In genomic region chr4:85837532-85837965, GRCm38 (mm10) we compare ENCODE assay signal across 9 mouse cellular contexts.
DNase-seq lines count a peak whose midpoint lies in the region; ATAC-seq and TF ChIP-seq lines count a peak whose summit lies in the region.
"Had no signal": no experiment of that assay in that cellular context is flagged by ENCODE, and none has a peak within 500 bp of the region (broad histone marks: within the 10 kb centered on the region; RNA-seq: fewer than 3 reads in every experiment).

No protein-coding gene starts in this region.

- DNase-seq in hindbrain, embryonic 11.5 days (ENCODE audit: low spot score), result no peak
- peak; percentile 88 for DNase-seq in brain, embryonic 14.5 days (ENCODE audit: low read depth)
- no peak for DNase-seq in embryonic facial prominence, embryonic 10.5 days (ENCODE audit: low spot score)
- DNase-seq in limb, embryonic 14.5 days (ENCODE audit: low spot score), result peak; percentile 88
- DNase-seq in embryo, embryonic 11 days, result no peak
- DNase-seq in layer of hippocampus, adult 18-20 months (ENCODE audit: low spot score in 2 of 2), result no peak
- DNase-seq in gastrocnemius, adult 8-10 months (ENCODE audit: low spot score in 2 of 2), result no peak
- DNase-seq: adrenal gland, postnatal 25 days had no signal

- no peaks in the 10 kb centered on the region for H3K27me3 ChIP-seq in hindbrain, embryonic 12.5 days
- H3K27me3 ChIP-seq in hindbrain, embryonic 11.5 days (ENCODE audit: control insufficient read depth, insufficient read depth, low read length), result no peaks in the 10 kb centered on the region
- no peaks in the 10 kb centered on the region for H3K27me3 ChIP-seq in embryonic facial prominence, embryonic 10.5 days (replicated peaks; ENCODE audit: low read depth, poor library complexity, severe bottlenecking)
- H3K27me3 ChIP-seq in limb, embryonic 14.5 days (ENCODE audit: control insufficient read depth, insufficient read depth, low read length), result no peaks in the 10 kb centered on the region

- TF ChIP-seq POLR2A in brain, embryonic 14.5 days (IDR thresholded peaks at IDR 0.05; ENCODE audit: borderline replicate concordance, extremely low read depth, insufficient read depth, insufficient read length, poor library complexity, severe bottlenecking), result no peak
- TF ChIP-seq POLR2A in limb, embryonic 14.5 days (IDR thresholded peaks at IDR 0.05; ENCODE audit: borderline replicate concordance, extremely low read depth, insufficient read depth, insufficient read length), result no peak

- ATAC-seq in hindbrain, embryonic 12.5 days (ENCODE audit: low FRiP score), result no peak
- no peak for ATAC-seq in hindbrain, embryonic 11.5 days (ENCODE audit: low FRiP score)
- peak; percentile 80 for ATAC-seq in limb, embryonic 14.5 days (ENCODE audit: low FRiP score, low read depth)

- no peak overlapping the region for H3K4me2 ChIP-seq in hindbrain, embryonic 12.5 days (replicated peaks)
- no peak overlapping the region for H3K4me2 ChIP-seq in hindbrain, embryonic 11.5 days (replicated peaks; ENCODE audit: low read depth, low read length)
- H3K4me2 ChIP-seq in limb, embryonic 14.5 days (replicated peaks; ENCODE audit: low read depth, low read length, severe bottlenecking), result no peak overlapping the region

- H3K36me3 ChIP-seq in hindbrain, embryonic 12.5 days, result no peaks in the 10 kb centered on the region
- H3K36me3 ChIP-seq in hindbrain, embryonic 11.5 days (ENCODE audit: control insufficient read depth, insufficient read depth, low read length), result no peaks in the 10 kb centered on the region
- no peaks in the 10 kb centered on the region for H3K36me3 ChIP-seq in embryonic facial prominence, embryonic 10.5 days (replicated peaks)
- H3K36me3 ChIP-seq in limb, embryonic 14.5 days (ENCODE audit: control insufficient read depth, insufficient read depth, low read length), result no peaks in the 10 kb centered on the region

- no peaks in the 10 kb centered on the region for H3K9me3 ChIP-seq in hindbrain, embryonic 12.5 days (replicated peaks)
- H3K9me3 ChIP-seq in hindbrain, embryonic 11.5 days (ENCODE audit: control insufficient read depth, low read length), result no peaks in the 10 kb centered on the region
- no peaks in the 10 kb centered on the region for H3K9me3 ChIP-seq in embryonic facial prominence, embryonic 10.5 days
- H3K9me3 ChIP-seq in limb, embryonic 14.5 days (ENCODE audit: control insufficient read depth, low read length), result no peaks in the 10 kb centered on the region

- no peak overlapping the region for H3K9ac ChIP-seq in hindbrain, embryonic 12.5 days
- H3K9ac ChIP-seq in hindbrain, embryonic 11.5 days (ENCODE audit: low read depth, low read length), result no peak overlapping the region
- no peak overlapping the region for H3K9ac ChIP-seq in limb, embryonic 14.5 days (ENCODE audit: low read depth, low read length, severe bottlenecking)

- no peak overlapping the region for H3K4me3 ChIP-seq in hindbrain, embryonic 12.5 days
- no peak overlapping the region for H3K4me3 ChIP-seq in hindbrain, embryonic 11.5 days (ENCODE audit: low read depth, low read length)
- no peak overlapping the region for H3K4me3 ChIP-seq in embryonic facial prominence, embryonic 10.5 days
- H3K4me3 ChIP-seq in limb, embryonic 14.5 days (replicated peaks; ENCODE audit: low read length), result no peak overlapping the region

- 0 out of 2 replicates have a peak overlapping the region, but pooled peaks have one; percentile 18 for H3K27ac ChIP-seq in hindbrain, embryonic 12.5 days
- H3K27ac ChIP-seq in hindbrain, embryonic 11.5 days (ENCODE audit: low read depth, low read length), result no peak overlapping the region
- 0 out of 2 replicates have a peak overlapping the region, but pooled peaks have one; percentile 20 for H3K27ac ChIP-seq in embryonic facial prominence, embryonic 10.5 days (replicated peaks)
- peak overlapping the region; percentile 52; the same call in 1 of the 2 replicates for H3K27ac ChIP-seq in limb, embryonic 14.5 days (replicated peaks; ENCODE audit: low read depth, low read length)

- TF ChIP-seq CTCF in brain, embryonic 14.5 days (IDR thresholded peaks at IDR 0.05; ENCODE audit: borderline replicate concordance, extremely low read depth, insufficient read depth, insufficient read length), result no peak

- peaks cover 9% of the 10 kb centered on the region for H3K4me1 ChIP-seq in hindbrain, embryonic 12.5 days
- no peaks in the 10 kb centered on the region for H3K4me1 ChIP-seq in hindbrain, embryonic 11.5 days (replicated peaks; ENCODE audit: control insufficient read depth, insufficient read depth, low read length)
- H3K4me1 ChIP-seq in embryonic facial prominence, embryonic 10.5 days, result peaks cover 17% of the 10 kb centered on the region
- peaks cover 26% of the 10 kb centered on the region for H3K4me1 ChIP-seq in limb, embryonic 14.5 days (ENCODE audit: control insufficient read depth, insufficient read depth, low read length)

- WGBS in hindbrain, embryonic 12.5 days, result 44% methylated on average over 5 of the region's 5 CpGs
- 73% methylated on average over 5 of the region's 5 CpGs for WGBS in hindbrain, embryonic 11.5 days
- 74% methylated on average over 5 of the region's 5 CpGs for WGBS in embryonic facial prominence, embryonic 10.5 days
- WGBS in limb, embryonic 14.5 days, result 40% methylated on average over 5 of the region's 5 CpGs

Comparison
In these comparisons a context has a peak if more than half of its experiments do, and no peak if none do; other contexts are left out.
1. DNase-seq: peak in brain, embryonic 14.5 days (single experiment) and limb, embryonic 14.5 days (single experiment); none in hindbrain, embryonic 11.5 days (single experiment), embryonic facial prominence, embryonic 10.5 days (single experiment), embryo, embryonic 11 days (single experiment), layer of hippocampus, adult 18-20 months (0 of 2) and gastrocnemius, adult 8-10 months (0 of 2).